Comparison of ENCODE assay signal across 8 mouse cellular contexts in genomic region chr1:133797327-133797978, GRCm38 (mm10). TPM values are rescaled to one million over a fixed set of nuclear protein-coding genes. Genes with fewer than 3 reads are reported as not detected.
DNase-seq lines count a peak whose midpoint lies in the region; ATAC-seq and TF ChIP-seq lines count a peak whose summit lies in the region.

No protein-coding gene starts in this region.

- no peak for TF ChIP-seq POLR2A in bone marrow, adult 2 months (IDR thresholded peaks at IDR 0.05; ENCODE audit: borderline replicate concordance, control insufficient read depth, low read depth, low read length)

- ATAC-seq in heart, postnatal 0 days (ENCODE audit: insufficient read depth, low read depth) = no peak
- peak; percentile 46 for ATAC-seq in erythroblast, adult 5-6 weeks (replicated peaks; ENCODE audit: low FRiP score, poor library complexity, severe bottlenecking)
- peak; percentile 62 for ATAC-seq in liver, embryonic 13.5 days (ENCODE audit: low read depth)

- H3K27me3 ChIP-seq in heart, postnatal 0 days (ENCODE audit: control insufficient read depth, insufficient read depth, low read length) = no peaks in the 10 kb centered on the region
- H3K27me3 ChIP-seq in liver, embryonic 13.5 days = no peaks in the 10 kb centered on the region

- H3K4me1 ChIP-seq in heart, postnatal 0 days (ENCODE audit: control insufficient read depth, insufficient read depth) = peaks cover 30% of the 10 kb centered on the region
- H3K4me1 ChIP-seq in bone marrow, adult 2 months (ENCODE audit: control insufficient read depth, insufficient read depth, low read length) = peaks cover 5% of the 10 kb centered on the region; the same call in 1 of the 2 replicates
- H3K4me1 ChIP-seq in liver, embryonic 13.5 days (replicated peaks) = peaks cover 83% of the 10 kb centered on the region

- peak overlapping the region; percentile 92 for H3K4me2 ChIP-seq in heart, postnatal 0 days (ENCODE audit: low read depth, low read length)
- H3K4me2 ChIP-seq in liver, embryonic 13.5 days = peak overlapping the region; percentile 95

- H3K9me3 ChIP-seq in heart, postnatal 0 days (replicated peaks; ENCODE audit: control insufficient read depth, low read length) = no peaks in the 10 kb centered on the region
- no peaks in the 10 kb centered on the region for H3K9me3 ChIP-seq in liver, embryonic 13.5 days (replicated peaks)

- DNase-seq in heart, postnatal 0 days (ENCODE audit: low spot score) = no peak
- DNase-seq in heart, postnatal 14 days = no peak
- DNase-seq in liver, embryonic 13.5 days = peak; percentile 74
- no peak for DNase-seq in right cerebral cortex, postnatal 10 days (ENCODE audit: low spot score in 2 of 2)
- no peak for DNase-seq in ovary, postnatal 10 days (ENCODE audit: low spot score)
- no peak for DNase-seq in cerebellum, postnatal 36 days

- H3K27ac ChIP-seq in heart, postnatal 0 days (ENCODE audit: low read depth) = no peak overlapping the region
- H3K27ac ChIP-seq in bone marrow, adult 2 months (ENCODE audit: control insufficient read depth, insufficient read depth, low read depth, low read length, poor library complexity) = peak overlapping the region; percentile 62
- H3K27ac ChIP-seq in liver, embryonic 13.5 days = peak overlapping the region; percentile 99

- no peak overlapping the region for H3K9ac ChIP-seq in heart, postnatal 0 days (replicated peaks; ENCODE audit: low read depth, low read length)
- H3K9ac ChIP-seq in liver, embryonic 13.5 days = peak overlapping the region; percentile 97

- 83% methylated on average over 1 of the region's 1 CpGs for WGBS in heart, postnatal 0 days
- WGBS in bone marrow, adult 2 months = 52% methylated on average over 1 of the region's 1 CpGs
- WGBS in liver, embryonic 13.5 days (ENCODE audit: insufficient replicate concordance) = 32% methylated on average over 1 of the region's 1 CpGs

- H3K36me3 ChIP-seq in heart, postnatal 0 days (replicated peaks; ENCODE audit: control insufficient read depth, insufficient read depth, low read length) = no peaks in the 10 kb centered on the region
- H3K36me3 ChIP-seq in liver, embryonic 13.5 days = peaks cover 43% of the 10 kb centered on the region

- no peak for TF ChIP-seq EP300 in heart, postnatal 0 days (IDR thresholded peaks at IDR 0.05; ENCODE audit: low read depth)

- no peak for TF ChIP-seq CTCF in heart, postnatal 0 days (IDR thresholded peaks at IDR 0.05; ENCODE audit: low read depth)
- TF ChIP-seq CTCF in bone marrow, adult 2 months (IDR thresholded peaks at IDR 0.05; ENCODE audit: control insufficient read depth, insufficient read depth, low read length) = no peak

- H3K4me3 ChIP-seq in heart, postnatal 0 days (ENCODE audit: low read depth, low read length) = no peak overlapping the region
- H3K4me3 ChIP-seq in bone marrow, adult 2 months (replicated peaks; ENCODE audit: control insufficient read depth, low read depth, low read length) = peak overlapping the region; percentile 87
- H3K4me3 ChIP-seq in liver, embryonic 13.5 days (replicated peaks) = peak overlapping the region; percentile 92

- intact Hi-C loops in heart, postnatal 14 days (cut with DNase I) = no loop called here

RNA-seq across cellular contexts. Expression of gene Atp2b4, which starts 3.4 kb away (rescaled TPM):
- 27.8 and 34.5 TPM in 2 replicates for total RNA-seq in heart, postnatal 0 days (2014; rRNA removed; ENCODE audit: low replicate concordance)
- polyA plus RNA-seq in heart, postnatal 0 days (2015; fragmentation: Nextera tagmentation; extraction: Ambion mirVana) = 3.9 and 5.0 TPM in 2 replicates
- total RNA-seq in heart, postnatal 14 days (2021) = 10 to 100 TPM; 29.9 to 32.2 TPM
- polyA plus RNA-seq in bone marrow, adult 2 months (2011; ENCODE audit: insufficient read depth, insufficient read length, low replicate concordance, missing spikeins) = 37.6 and 43.7 TPM in 2 replicates
- total RNA-seq in erythroblast, adult 5-6 weeks (2015; ENCODE audit: low replicate concordance) = 241 and 319 TPM in 2 replicates
- total RNA-seq in erythroblast, adult 5-6 weeks (2017; ENCODE audit: low replicate concordance) = 404 and 444 TPM in 2 replicates
- polyA plus RNA-seq in liver, embryonic 13.5 days (2015; fragmentation: Nextera tagmentation; extraction: Ambion mirVana) = 27.5 and 28.8 TPM in 2 replicates
